Mouse (Mus musculus): ENCODE measurements at regions not wholly inside any gene's neighbourhood (a gene's known extent, or its start where the extent isn't known, plus 50 kb on each side); places are given as distances from the start of the nearest gene placed in this dataset.

DNA sequence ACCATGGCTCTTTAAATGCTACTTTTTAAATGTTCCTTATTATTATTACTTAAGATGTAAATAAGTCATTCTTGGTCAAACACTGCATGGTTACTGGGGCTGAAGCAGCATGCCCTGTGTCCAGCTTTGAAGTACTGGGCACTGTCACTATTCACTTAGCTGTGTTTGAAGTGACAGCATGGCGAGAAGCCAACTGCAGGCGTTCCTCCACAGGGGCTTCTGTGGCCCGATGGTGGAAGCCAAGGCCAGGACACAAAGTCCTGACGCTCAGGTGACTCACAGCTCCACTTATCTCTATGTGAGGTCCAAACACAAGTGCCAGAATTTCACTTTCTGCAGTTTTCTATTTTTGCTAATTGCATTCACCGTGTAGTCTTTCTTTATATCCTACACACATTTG is 65.3 kb downstream of the Cdca7 start:
- intact Hi-C loops (cut with DNase I) = no loop called here
- DNase-seq = peak; percentile 45 to 53

DNA sequence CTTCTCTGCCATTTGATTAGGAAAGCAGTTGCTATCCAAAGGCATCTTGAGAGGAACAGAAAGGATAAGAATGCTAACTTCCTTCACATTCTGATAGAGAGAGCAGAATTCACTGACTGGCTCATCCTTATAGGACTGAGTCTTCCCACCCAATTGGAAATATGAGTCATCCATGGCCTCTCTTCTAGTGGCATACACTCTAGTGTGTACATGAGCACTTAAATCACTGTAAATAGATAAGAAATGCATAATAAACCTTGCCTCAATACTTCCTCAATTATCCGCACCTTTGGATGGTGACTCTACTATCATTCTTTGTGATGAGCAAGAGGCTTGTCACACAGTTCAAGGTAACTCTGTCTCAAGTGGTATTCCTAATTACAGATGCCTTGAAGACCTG is 69.5 kb downstream of the Cdca7 start:
- no peak for DNase-seq
- intact Hi-C loops (cut with DNase I) = no loop called here

DNA sequence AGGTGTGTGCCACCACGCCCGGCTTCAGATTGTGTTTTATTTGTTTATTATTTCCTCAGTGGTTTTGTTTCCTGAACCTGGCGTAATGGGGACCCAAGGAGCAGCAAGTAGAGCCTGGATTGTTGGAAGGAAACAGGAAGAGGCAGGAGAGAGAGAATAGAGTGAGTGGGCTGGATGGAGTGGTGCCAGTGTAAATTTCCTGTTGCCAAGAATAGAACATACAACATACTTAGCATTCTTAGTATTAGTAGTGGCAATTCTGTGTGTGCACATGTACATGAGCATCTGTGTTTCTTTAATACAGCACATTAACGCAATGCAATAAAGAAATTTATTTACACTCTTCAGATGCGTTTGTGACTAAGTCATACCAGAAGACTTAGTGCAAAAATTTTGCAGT is 70.5 kb downstream of the Cdca7 start:
- DNase-seq = peak; percentile 36 to 46
- intact Hi-C loops (cut with DNase I) = no loop called here

DNA sequence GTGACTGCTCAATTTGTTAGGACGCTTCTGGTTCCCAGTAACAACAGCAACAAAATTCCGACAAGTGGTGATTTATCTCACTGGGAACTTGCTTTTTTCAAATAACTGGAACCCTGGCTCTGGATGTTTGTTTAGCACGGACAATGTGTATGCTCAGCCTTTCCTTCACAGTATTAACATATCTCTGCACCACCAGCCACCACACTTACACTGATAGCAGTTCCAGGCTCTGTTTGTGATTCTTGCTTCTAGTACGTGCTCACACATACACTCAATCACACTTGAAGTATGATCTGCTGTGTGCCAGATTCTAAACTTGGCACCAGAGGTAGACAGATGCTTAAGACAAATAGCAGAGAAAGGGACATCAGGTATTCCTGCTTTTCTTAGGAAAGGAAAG is 71.0 kb downstream of the Cdca7 start:
- no peak for DNase-seq
- intact Hi-C loops (cut with DNase I) = no loop called here

DNA sequence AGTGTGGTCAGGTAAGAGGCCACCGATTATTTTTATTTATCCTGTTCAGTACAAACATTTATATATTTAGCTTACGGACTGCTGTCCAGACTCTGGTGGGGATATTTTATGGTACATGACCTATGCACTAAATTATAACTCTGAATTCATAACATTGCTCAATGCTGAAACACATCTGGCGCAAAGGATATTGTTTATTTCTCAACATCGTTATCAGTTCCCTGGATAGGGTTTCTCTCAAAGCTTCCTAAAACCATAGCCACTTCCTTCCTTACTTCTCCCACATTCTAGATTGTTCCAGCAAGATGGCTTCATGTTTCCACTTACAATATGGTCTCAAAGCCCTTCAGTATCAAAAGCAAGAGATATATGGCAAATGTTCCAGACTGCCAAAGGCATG is 75.3 kb downstream of the Cdca7 start:
- no peak for DNase-seq
- intact Hi-C loops (cut with DNase I) = no loop called here

DNA sequence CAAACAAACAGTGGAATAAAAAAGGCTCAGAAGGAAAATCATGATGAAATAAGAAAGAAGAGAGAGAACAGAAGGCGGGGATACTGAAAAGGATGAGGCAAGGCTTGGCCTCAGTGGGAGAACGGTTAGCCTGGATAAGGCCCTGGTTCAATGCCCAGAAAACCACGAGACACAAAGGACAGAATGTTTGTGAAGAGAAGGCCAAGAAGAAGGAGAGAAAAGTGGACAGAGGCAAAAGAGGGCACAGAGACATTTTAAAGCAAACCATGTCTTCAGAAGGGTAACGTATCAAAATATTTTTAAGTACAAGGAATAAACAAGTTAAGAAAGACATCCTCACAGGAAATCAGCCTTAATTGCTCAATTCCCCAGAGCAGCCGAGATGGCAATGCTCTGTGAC is 78.6 kb downstream of the Cdca7 start:
- intact Hi-C loops (cut with DNase I) = loop anchor here (5.0 kb wide), 1 partner anchor 63 kb away; no protein-coding TSS in a partner anchor
- DNase-seq = peak; percentile 72

DNA sequence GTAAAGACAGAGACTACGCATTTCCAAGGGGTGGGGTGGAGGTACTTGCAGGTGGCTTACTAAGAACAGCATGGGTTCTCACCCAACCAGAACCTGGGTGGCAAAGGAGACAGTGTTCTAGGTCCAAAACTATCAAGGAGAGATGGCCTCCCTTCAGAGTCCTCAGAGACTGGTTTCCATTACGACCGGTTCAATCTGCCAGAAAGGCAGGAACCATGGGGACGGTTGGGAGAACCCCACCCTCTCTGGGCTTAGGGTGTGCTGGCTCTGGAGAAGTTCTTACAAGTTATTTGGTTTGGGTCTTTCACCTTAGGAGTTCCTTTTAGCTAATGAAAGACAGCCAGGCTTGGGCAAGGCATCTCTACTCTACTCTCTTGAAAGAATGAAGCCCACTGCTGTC is 79.2 kb downstream of the Cdca7 start:
- intact Hi-C loops (cut with DNase I) = loop anchor here (5.0 kb wide), 1 partner anchor 62 kb away; no protein-coding TSS in a partner anchor
- peak in 1 of 2 experiments; percentile 13 for DNase-seq

DNA sequence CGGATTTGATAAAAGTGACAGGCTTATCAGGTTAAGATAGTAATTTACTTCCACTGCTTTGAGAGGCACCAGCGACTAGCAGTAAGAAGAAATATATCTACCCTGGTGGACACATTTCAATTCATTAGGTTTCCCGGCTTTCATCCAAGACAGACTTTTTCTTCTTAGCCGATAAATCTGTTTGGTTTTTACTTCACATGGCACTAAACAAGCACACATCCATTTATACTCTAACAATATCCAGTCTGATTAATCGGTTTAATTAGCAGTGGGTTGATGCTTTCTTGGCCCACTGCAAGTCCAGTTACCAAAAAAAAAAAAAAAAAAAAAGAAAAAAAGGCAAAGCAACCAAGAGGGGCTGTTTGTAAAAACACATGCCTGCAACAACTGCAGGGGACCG is 79.6 kb downstream of the Cdca7 start:
- no peak for DNase-seq
- intact Hi-C loops (cut with DNase I) = loop anchor here (5.0 kb wide), 1 partner anchor 62 kb away; no protein-coding TSS in a partner anchor

DNA sequence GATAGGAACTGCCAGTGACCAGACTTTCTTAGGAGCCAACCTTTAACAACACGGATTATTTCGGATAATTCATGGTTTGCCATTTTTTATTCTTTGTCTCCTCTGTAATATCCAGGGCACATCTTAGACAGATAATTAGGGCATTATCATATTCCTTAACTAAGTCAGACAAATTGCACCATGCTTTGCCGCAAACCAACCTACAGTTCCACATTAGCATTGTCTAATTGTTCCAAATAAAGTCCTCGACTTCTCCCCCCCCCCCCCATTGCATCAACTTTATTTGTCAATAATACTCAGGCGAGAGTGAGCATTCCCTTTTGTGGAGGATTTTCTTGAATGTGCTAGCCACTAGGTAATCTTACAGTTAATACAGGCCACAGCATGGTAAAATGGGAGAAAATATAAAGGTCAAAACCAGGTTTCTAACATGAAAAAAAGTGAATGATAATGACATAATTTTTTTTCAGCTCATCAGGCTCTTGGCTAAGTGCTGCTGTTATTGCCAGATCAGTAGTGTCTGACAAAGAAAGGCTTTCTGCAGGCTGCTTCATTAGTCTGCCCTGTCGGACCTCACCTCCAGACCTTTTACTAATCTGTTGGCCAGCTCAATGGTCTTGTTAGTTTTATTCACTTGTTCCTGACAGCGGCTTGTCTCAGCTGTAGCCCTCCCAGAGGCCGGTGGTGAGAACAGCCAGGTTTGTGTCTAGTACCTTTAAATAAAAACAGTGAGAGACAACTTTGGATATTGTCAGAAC is 80.3 kb downstream of the Cdca7 start:
- intact Hi-C loops (cut with DNase I) = loop anchor here (5.0 kb wide), 1 partner anchor 61 kb away; no protein-coding TSS in a partner anchor
- no peak for DNase-seq

DNA sequence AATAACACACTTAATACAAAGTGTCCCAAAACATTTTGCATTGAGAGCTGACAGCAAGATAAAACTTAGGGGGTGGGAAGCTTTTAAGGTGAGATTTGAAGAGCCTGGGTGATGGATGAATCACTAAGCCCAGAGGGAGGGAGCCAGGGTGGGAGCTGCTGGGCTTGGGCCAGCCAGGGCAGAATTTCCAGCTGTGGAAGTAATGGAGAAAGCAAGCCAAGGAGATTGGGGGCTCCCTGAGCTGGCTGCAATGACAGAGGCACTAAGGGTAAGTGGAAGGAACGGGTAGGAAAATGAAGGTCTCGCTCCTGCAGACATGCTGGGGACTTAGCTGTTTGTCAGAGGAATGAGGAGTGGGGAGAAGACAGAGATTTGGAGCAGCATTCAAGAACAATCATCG is 81.2 kb downstream of the Cdca7 start:
- intact Hi-C loops (cut with DNase I) = loop anchor here (5.0 kb wide), 1 partner anchor 60 kb away; no protein-coding TSS in a partner anchor
- peak in 1 of 2 experiments; percentile 19 for DNase-seq

DNA sequence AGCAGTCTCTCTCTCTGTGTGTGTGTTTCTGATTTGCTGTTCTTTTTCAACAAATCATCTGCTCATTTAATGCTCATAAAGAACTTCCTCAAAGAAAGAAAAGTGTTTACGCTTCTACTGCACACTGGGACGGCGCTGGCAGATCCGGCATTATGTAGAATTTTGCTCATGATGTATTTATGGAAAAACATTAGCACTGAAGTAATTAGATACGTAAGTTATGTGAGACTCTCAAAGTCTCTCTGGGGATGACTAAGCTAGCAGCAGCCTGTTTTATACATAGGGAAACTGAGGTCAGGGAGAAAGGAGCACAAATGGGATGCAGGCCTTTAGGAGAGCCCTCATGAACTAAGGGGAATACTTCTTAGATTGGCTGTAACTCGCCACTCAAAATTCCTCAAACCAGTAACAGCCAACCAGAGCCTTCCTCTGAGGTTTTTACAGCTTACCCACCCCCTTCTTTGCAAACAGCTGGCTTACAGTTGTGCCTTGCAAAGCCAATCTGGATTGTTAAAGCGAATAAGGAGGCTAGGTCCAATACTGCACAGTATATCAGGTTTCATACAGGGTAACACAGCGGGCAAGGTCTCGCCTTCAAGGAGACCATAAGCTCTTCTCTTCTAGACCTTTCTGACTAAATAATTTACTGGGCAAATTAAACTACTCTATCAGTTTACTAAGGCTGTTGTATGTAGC is 81.8 kb downstream of the Cdca7 start:
- intact Hi-C loops (cut with DNase I) = loop anchor here (5.0 kb wide), 1 partner anchor 60 kb away; no protein-coding TSS in a partner anchor
- DNase-seq = peak; percentile 26 to 33

DNA sequence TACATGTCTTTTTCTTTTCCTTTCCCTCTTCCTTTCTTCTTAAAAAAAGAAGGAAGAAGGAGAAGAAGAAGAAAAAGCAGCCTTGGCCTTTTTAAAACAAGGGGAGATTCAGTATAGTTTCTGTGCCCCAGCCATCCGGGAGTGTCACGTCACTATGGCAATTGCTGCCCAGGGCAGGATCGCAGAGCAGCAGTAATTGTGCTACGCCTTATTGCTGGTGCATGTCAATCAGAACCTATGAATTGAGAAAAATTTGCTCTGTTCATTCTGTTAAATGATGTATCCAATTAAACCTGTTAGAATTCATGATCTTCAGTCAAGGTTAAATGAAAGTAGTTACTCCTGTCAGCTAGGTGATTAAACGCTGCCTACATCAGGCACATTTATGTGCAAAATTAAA is 85.4 kb downstream of the Cdca7 start:
- intact Hi-C loops (cut with DNase I) = no loop called here

DNA sequence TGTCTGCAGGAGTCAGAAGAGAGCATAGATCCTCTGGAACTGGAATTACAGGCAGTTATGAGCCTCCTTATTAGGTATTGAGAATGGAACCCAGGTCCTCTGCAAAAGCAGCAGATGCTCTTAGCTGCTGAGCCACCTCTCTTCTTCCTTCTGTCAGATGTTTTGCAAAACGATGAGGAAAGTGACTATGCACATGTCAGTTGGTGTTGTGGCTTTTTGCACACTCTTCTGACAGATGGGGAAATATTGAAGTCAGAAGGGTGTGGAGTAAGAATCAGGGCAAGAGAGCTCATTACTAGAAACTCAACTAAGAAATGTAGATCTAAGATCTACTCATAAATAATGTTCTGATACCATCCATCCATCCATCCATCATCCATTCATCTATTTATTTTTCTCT is 102.4 kb downstream of the Cdca7 start:
- intact Hi-C loops (cut with DNase I) = no loop called here

More for the DNA sequence above, 85.4 kb downstream of the Cdca7 start:
- no peak for DNase-seq

DNA sequence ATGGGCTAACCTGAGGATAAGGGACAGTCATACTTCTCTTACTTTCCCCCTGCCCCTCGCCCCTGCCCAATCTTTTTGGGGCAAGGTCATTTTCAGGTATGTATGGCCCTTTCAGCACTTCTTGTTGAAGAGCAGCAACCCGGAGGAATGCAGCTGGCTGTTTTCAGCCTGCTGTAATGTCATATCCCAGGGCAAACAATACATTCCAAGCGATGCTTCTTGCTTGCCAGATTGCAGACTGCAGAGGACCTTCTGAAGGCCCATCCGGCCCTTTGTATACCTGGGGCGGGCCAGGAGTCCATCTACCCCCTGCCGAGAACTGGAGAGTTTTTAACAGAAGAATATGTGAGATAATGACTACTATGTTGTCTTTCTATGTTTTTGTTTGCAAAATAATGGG is 105.2 kb downstream of the Cdca7 start:
- intact Hi-C loops (cut with DNase I) = no loop called here
- DNase-seq = no peak

More for the DNA sequence above, 102.4 kb downstream of the Cdca7 start:
- no peak for DNase-seq

DNA sequence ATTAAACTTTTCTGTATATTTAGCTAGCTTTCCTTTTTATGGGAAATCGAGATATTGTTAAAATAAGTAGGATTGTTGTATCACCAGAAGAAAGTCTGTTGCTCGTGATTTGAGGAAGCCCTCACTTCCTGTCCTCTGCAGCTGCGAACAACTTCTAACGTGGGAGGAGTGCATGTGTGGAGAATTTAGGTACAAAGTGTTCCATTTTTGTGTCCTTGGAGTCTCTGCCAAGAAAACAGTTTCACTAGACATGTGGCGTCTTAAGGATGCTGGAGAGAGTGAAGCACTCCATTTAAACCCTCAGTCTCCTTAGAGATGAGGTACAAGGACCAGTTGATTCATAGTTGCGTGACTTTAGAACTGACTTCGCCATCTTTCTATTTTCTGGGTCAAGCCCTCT is 112.9 kb downstream of the Cdca7 start:
- intact Hi-C loops (cut with DNase I) = no loop called here
- peak; percentile 13 to 17 for DNase-seq

DNA sequence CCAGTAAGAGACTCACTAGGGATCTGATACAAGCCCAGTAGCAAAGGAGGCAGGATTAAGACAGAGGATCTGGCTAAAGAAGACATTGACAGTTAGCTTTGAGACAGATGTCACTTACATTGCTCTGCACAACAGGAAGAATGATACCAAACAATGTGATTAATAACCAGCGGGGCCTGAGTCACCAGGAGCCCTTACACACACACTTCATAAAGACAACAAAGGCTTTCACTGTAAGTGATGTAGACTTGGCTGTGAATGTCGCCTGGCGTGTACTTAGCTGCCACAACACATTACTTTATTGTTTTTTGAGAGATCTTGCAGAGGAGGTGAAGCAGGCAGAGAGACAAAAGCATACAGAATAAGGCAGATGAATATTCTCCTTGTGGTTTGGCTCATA is 116.1 kb downstream of the Cdca7 start:
- DNase-seq = no peak
- intact Hi-C loops (cut with DNase I) = no loop called here

DNA sequence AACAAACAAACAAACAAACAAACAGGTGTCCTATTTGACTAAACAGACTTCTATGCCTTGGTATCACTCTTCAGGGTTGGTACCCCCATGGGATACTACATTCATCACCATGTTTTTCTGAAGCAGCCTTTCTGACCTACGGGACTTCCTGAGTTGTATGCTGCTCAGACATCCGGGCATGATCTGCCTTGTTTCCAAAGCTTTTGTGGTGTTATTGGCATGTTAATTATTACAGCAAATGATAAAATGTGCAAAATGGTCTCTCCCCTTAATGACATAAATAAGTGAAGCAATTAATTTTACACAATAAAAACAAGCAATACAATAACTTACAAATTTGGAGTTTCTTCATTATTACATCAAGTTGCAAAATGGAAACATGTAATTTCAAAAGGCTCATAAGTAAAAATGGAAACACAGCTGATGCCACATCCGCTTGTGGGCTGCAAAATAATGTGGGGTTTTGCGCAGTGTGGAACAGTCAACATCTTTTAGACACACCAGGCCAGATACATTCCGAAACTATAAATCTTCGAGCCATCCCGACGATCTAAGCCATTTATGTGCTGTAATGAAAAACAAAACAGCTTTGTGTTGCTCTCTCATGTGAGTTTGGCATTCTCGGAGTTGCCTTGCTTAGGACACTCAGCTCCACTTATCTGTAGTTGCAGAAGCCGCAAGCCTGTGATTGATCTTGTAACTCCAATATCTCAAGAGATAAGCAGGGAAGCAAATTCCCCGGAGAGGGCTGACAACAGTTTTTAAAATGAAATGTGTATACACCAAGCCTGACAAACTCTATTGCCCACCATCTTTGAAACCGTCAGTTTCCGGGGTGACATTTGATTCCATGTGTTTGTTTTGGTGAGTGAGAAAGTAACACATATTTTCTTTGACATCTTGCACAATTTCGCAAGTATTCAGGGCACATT is 121.3 kb downstream of the Cdca7 start:
- no peak for DNase-seq
- intact Hi-C loops (cut with DNase I) = no loop called here

DNA sequence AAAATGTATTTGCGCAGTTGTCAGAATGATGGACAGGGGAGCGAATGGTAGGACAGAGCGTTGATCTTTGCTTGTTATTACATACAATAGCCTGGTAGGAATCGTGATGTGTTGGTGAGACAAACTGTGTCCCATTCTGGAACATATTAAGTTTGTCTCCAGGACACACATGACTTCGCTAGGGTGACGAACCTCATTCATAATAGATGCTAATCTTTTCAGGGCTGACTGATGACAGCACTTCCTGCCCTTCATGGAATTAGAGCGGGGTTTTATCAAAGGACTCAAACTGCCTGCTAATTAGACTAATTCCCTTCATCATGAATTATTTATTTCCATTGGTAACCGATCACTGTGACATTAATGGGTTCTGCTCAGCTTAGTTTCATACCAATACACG is 122.0 kb downstream of the Cdca7 start:
- DNase-seq = no peak
- intact Hi-C loops (cut with DNase I) = no loop called here

DNA sequence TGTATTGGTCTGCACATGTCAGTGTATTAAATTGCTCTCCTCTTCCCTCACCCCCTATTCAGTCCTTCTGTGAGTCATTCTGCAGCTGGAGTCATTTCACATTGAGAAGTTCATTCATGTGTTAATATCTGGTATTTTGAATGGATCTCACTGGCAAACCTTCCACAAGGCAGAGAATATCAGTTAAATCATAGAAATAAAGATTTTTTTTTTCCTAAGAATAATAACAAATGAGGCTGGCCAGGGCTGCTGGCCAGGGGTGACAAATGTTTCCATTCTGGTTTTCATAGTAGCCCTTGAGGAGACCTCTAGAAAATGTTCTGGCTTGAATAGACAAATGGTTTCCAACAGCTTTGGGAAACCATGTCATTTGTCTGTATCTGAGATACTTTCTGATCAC is 124.8 kb downstream of the Cdca7 start:
- intact Hi-C loops (cut with DNase I) = no loop called here
- peak in 1 of 2 experiments; percentile 31 for DNase-seq

DNA sequence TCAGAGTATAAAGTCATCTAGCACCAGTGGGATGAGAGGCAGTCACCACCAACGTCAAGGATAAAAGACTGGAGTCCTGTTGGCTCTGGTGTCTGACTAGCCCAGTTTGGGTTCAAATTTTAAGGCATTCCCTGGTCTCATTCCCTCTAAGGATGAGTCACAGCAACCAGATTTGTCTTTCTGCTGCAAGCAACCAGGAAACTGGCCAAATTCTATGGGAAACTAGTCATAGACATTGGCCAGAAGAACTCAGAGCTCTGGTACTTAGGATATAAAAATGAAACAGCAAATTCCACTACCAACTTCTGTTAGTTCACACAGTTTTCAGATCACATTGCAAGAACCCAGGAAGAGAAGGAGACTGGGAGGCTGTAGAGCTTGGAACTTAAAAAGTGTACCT is 126.2 kb downstream of the Cdca7 start:
- peak in 1 of 2 experiments; percentile 28 for DNase-seq
- intact Hi-C loops (cut with DNase I) = no loop called here

DNA sequence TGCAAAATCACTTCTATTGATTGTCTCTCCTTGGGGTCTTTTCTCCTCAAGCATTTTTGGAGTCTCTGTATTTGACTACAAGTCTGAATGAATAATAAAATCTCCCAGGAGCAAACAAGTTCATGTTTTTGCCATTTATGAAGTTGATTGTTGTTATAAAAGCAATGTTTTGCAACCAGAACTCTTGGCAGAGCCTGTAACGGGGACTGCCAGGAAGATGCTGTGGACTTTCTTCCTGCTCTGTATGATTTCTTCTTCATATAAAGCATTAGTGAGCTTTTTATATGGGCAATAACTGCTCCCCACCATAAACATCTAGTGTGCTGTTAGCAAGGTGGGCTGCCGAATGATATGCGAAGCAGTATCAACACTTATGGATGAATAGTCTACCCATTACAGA is 136.3 kb downstream of the Cdca7 start:
- intact Hi-C loops (cut with DNase I) = no loop called here
- peak in 1 of 2 experiments; percentile 28 for DNase-seq

Data from heart, postnatal 10 days (tissue).